Mouse (Mus musculus): ENCODE measurements around the gene Snca. TPM values are rescaled to one million over a fixed set of nuclear protein-coding genes. Genes with fewer than 3 reads are reported as not detected.

The Snca gene
- total and polyA plus RNA-seq, 3 experiments: 3.0 to 162 (median 26.0) TPM

DNA sequence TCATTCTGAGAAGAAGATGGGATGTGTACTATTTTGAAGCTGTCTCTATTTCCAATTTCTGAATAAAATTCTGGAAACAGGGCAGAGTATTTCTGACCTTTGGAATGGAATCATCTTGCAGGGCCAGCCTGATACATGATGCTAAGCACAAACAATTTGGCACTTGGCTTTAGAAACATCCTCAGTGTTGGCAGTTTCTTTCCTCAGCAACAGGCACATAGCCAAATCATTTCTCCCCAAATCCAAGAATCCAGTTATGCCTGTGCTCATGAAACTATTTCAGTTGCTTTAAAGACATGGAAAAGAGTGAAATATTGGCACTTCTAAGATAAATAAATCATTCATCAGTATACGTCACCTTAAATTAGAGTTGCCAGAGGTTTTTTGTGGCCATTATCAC is 57.8 kb downstream of the Snca start:
- Histone ChIP-seq H3K27me3 (ENCODE audit: insufficient read depth, low read length) (no peaks in the 10 kb centered on the region), H3K9me3 (replicated peaks) (no peaks in the 10 kb centered on the region), H3K36me3 (replicated peaks) (peaks cover 3% of the 10 kb centered on the region), H3K4me3 (ENCODE audit: low read depth, low read length) (no peak overlapping the region), H3K4me1 (ENCODE audit: insufficient read depth, low read depth, low read length) (no peaks in the 10 kb centered on the region)
- DNase-seq (ENCODE audit: low spot score): no peak
- TF ChIP-seq GATA1 (IDR thresholded peaks at IDR 0.05; ENCODE audit: borderline replicate concordance, low read length): no peak
- no peak for TF ChIP-seq CTCF (IDR thresholded peaks at IDR 0.05; ENCODE audit: low read depth, low read length)
- no peak for TF ChIP-seq TAL1 (conservative IDR thresholded peaks at IDR 0.05; ENCODE audit: low read depth, low read length)
- TF ChIP-seq POLR2AphosphoS5 (IDR thresholded peaks at IDR 0.05; ENCODE audit: insufficient replicate concordance, low read depth, low read length): no peak
- no peak for TF ChIP-seq GATA2 (IDR thresholded peaks at IDR 0.05; ENCODE audit: borderline replicate concordance, low read depth, low read length)
- no peak for ATAC-seq (ENCODE audit: extremely low read depth, insufficient number of reproducible peaks, low FRiP score, poor library complexity, severe bottlenecking)

DNA sequence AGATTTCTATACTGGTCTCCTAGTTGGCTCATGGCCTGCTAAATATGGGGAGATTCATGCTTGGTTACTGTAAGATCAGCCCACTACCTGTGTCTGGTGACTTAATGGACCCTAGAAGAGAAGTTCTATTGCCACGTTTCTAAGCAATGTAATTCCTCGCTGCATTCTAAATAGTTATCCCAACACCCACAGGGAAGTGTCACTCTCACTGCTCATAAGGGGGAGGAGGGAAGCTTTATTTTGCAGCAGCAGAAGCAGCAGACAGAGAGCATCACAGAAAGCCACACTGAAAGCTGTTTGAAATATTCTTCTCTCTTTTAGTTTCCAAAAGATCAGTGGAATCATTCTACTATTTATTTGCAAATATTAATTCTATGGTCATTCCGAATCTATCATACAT is 64.0 kb downstream of the Snca start:
- Histone ChIP-seq H3K9me3 (replicated peaks) (no peaks in the 10 kb centered on the region), H3K4me1 (ENCODE audit: insufficient read depth, low read depth, low read length) (peaks cover 6% of the 10 kb centered on the region), H3K36me3 (replicated peaks) (no peaks in the 10 kb centered on the region), H3K4me3 (ENCODE audit: low read depth, low read length) (no peak overlapping the region), H3K27me3 (ENCODE audit: insufficient read depth, low read length) (no peaks in the 10 kb centered on the region)
- no peak for TF ChIP-seq CTCF (IDR thresholded peaks at IDR 0.05; ENCODE audit: low read depth, low read length)
- no peak for DNase-seq (ENCODE audit: low spot score)
- no peak for ATAC-seq (ENCODE audit: extremely low read depth, insufficient number of reproducible peaks, low FRiP score, poor library complexity, severe bottlenecking)

DNA sequence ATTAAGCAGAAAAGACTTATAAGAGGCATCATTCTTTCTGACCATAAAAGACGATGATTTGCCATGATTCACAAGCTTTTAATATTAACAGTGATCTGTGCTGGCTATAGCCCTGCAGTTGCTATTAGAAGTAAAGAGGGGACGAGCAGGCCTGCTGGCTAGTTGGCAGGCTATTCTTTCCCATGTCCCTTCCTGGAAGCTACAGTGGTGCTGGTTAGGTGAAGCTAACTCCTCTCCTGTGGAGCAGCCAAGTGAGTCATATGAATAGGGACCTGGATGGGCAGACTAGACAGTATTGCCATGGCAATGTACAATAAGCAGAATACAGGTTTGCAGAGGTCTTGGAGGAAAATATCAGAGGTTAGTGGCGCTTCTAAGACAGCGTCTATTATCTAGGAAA is 66.8 kb downstream of the Snca start:
- H3K36me3 ChIP-seq (replicated peaks): no peaks in the 10 kb centered on the region
- ATAC-seq (ENCODE audit: extremely low read depth, insufficient number of reproducible peaks, low FRiP score, poor library complexity, severe bottlenecking): no peak
- no peaks in the 10 kb centered on the region for H3K27me3 ChIP-seq (ENCODE audit: insufficient read depth, low read length)
- TF ChIP-seq GATA2 (IDR thresholded peaks at IDR 0.05; ENCODE audit: borderline replicate concordance, low read depth, low read length) (no peak), POLR2AphosphoS5 (IDR thresholded peaks at IDR 0.05; ENCODE audit: insufficient replicate concordance, low read depth, low read length) (no peak), CTCF (IDR thresholded peaks at IDR 0.05; ENCODE audit: low read depth, low read length) (no peak), GATA1 (IDR thresholded peaks at IDR 0.05; ENCODE audit: borderline replicate concordance, low read length) (no peak), TAL1 (conservative IDR thresholded peaks at IDR 0.05; ENCODE audit: low read depth, low read length) (no peak)
- H3K4me3 ChIP-seq (ENCODE audit: low read depth, low read length): no peak overlapping the region
- DNase-seq (ENCODE audit: low spot score): no peak
- H3K4me1 ChIP-seq (ENCODE audit: insufficient read depth, low read depth, low read length): peaks cover 6% of the 10 kb centered on the region
- no peaks in the 10 kb centered on the region for H3K9me3 ChIP-seq (replicated peaks)

DNA sequence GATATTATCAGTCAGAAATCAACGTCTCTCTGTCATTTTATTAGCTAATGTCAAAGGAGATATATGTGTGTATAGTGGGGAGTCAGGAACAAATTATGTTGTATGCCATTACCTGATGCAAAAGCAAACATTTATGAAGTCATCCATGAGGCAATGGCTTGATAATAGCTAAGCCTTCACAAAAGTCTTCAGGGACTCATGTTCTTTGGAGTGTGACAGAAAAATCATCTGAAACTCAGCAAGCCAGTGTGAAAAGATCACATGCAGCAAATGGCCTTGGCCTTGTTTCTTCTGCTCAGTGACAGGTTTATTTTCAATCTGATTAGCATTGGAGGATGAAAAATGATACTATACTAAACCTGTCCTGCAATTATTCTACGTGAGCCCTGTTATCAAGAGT is 67.9 kb downstream of the Snca start:
- TF ChIP-seq TAL1 (conservative IDR thresholded peaks at IDR 0.05; ENCODE audit: low read depth, low read length): no peak
- TF ChIP-seq GATA2 (IDR thresholded peaks at IDR 0.05; ENCODE audit: borderline replicate concordance, low read depth, low read length): no peak
- TF ChIP-seq CTCF (IDR thresholded peaks at IDR 0.05; ENCODE audit: low read depth, low read length): no peak
- TF ChIP-seq GATA1 (IDR thresholded peaks at IDR 0.05; ENCODE audit: borderline replicate concordance, low read length): no peak
- TF ChIP-seq POLR2AphosphoS5 (IDR thresholded peaks at IDR 0.05; ENCODE audit: insufficient replicate concordance, low read depth, low read length): no peak
- ATAC-seq (ENCODE audit: extremely low read depth, insufficient number of reproducible peaks, low FRiP score, poor library complexity, severe bottlenecking): no peak

DNA sequence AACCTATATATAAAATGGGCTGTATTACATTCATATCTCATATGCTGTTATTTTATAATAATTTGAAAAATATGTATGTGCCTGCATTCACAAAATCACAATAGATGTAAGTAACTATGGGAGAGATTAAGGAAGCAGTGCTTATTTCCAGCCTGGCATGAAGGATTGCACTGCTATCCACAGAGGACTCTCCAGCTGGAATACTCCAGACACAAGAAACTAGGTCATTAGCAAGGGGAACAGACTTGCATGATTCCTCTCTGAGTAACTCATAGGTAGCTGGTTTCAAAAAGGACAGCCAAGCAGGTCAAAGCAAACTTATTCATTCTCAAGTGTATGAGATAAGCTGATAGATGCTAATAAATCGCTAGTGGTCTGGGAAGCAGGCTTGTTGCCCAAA is 74.7 kb downstream of the Snca start:
- DNase-seq (ENCODE audit: low spot score) (no peak), ATAC-seq (ENCODE audit: extremely low read depth, insufficient number of reproducible peaks, low FRiP score, poor library complexity, severe bottlenecking) (no peak)
- no peaks in the 10 kb centered on the region for H3K9me3 ChIP-seq (replicated peaks)
- TF ChIP-seq CTCF (IDR thresholded peaks at IDR 0.05; ENCODE audit: low read depth, low read length) (no peak), GATA1 (IDR thresholded peaks at IDR 0.05; ENCODE audit: borderline replicate concordance, low read length) (no peak), GATA2 (IDR thresholded peaks at IDR 0.05; ENCODE audit: borderline replicate concordance, low read depth, low read length) (no peak), POLR2AphosphoS5 (IDR thresholded peaks at IDR 0.05; ENCODE audit: insufficient replicate concordance, low read depth, low read length) (no peak), TAL1 (conservative IDR thresholded peaks at IDR 0.05; ENCODE audit: low read depth, low read length) (no peak)
- H3K4me3 ChIP-seq (ENCODE audit: low read depth, low read length): no peak overlapping the region
- H3K4me1 ChIP-seq (ENCODE audit: insufficient read depth, low read depth, low read length): peaks cover 12% of the 10 kb centered on the region; the same call in 1 of the 2 replicates
- H3K36me3 ChIP-seq (replicated peaks): no peaks in the 10 kb centered on the region
- H3K27me3 ChIP-seq (ENCODE audit: insufficient read depth, low read length): no peaks in the 10 kb centered on the region

More for the DNA sequence above, 67.9 kb downstream of the Snca start:
- no peaks in the 10 kb centered on the region for H3K9me3 ChIP-seq (replicated peaks)
- no peak overlapping the region for H3K4me3 ChIP-seq (ENCODE audit: low read depth, low read length)
- no peaks in the 10 kb centered on the region for H3K27me3 ChIP-seq (ENCODE audit: insufficient read depth, low read length)
- H3K36me3 ChIP-seq (replicated peaks): no peaks in the 10 kb centered on the region
- peaks cover 6% of the 10 kb centered on the region for H3K4me1 ChIP-seq (ENCODE audit: insufficient read depth, low read depth, low read length)
- no peak for DNase-seq (ENCODE audit: low spot score)

- TF ChIP-seq GATA2 (IDR thresholded peaks at IDR 0.05; ENCODE audit: borderline replicate concordance, low read depth, low read length): no peak
- TF ChIP-seq CTCF (IDR thresholded peaks at IDR 0.05; ENCODE audit: low read depth, low read length): no peak
- TF ChIP-seq TAL1 (conservative IDR thresholded peaks at IDR 0.05; ENCODE audit: low read depth, low read length): no peak
- no peak for TF ChIP-seq GATA1 (IDR thresholded peaks at IDR 0.05; ENCODE audit: borderline replicate concordance, low read length)
- no peak for TF ChIP-seq POLR2AphosphoS5 (IDR thresholded peaks at IDR 0.05; ENCODE audit: insufficient replicate concordance, low read depth, low read length)
- peaks cover 7% of the 10 kb centered on the region for H3K36me3 ChIP-seq (replicated peaks)
- H3K27me3 ChIP-seq (ENCODE audit: insufficient read depth, low read length): no peaks in the 10 kb centered on the region
- ATAC-seq (ENCODE audit: extremely low read depth, insufficient number of reproducible peaks, low FRiP score, poor library complexity, severe bottlenecking) (no peak), DNase-seq (ENCODE audit: low spot score) (no peak)
- no peaks in the 10 kb centered on the region; the same call in 1 of the 2 replicates for H3K4me1 ChIP-seq (ENCODE audit: insufficient read depth, low read depth, low read length)
- no peak overlapping the region for H3K4me3 ChIP-seq (ENCODE audit: low read depth, low read length)
- H3K9me3 ChIP-seq (replicated peaks): no peaks in the 10 kb centered on the region
Observed at GRCm38 (mm10) chr6:60745965-60746364, 83.7 kb downstream of the Snca start.
